11 mouse cellular contexts compared by ENCODE assay signal in genomic region chr5:26945169-26945920, GRCm38 (mm10).
A peak's percentile ranks its signal among the peaks of the same experiment; 100 is the strongest.
DNase-seq lines count a peak whose midpoint lies in the region; ATAC-seq lines count a peak whose summit lies in the region.
"Had no signal": no experiment of that assay in that cellular context is flagged by ENCODE, and none has a peak within 500 bp of the region (broad histone marks: within the 10 kb centered on the region; RNA-seq: fewer than 3 reads in every experiment).

No protein-coding gene starts in this region.

- no peak overlapping the region for H3K4me2 ChIP-seq in forebrain, embryonic 16.5 days (ENCODE audit: low read length)
- H3K4me2 ChIP-seq: lung, embryonic 15.5 days had no signal

- peak; percentile 93 for ATAC-seq in forebrain, embryonic 16.5 days

- no peaks in the 10 kb centered on the region for H3K4me1 ChIP-seq in forebrain, embryonic 16.5 days (replicated peaks; ENCODE audit: control insufficient read depth, insufficient read depth, low read length)
- H3K4me1 ChIP-seq: lung, embryonic 15.5 days had no signal

- no peak overlapping the region for H3K27ac ChIP-seq in forebrain, embryonic 16.5 days (ENCODE audit: low read length)
- H3K27ac ChIP-seq: lung, embryonic 15.5 days had no signal

- no peaks in the 10 kb centered on the region for H3K36me3 ChIP-seq in forebrain, embryonic 16.5 days (ENCODE audit: control insufficient read depth, insufficient read depth)
- H3K36me3 ChIP-seq: lung, embryonic 15.5 days had no signal

- WGBS in forebrain, embryonic 16.5 days, result 36% methylated on average over 4 of the region's 4 CpGs

- H3K4me3 ChIP-seq in forebrain, embryonic 16.5 days (replicated peaks; ENCODE audit: low read length), result no peak overlapping the region
- H3K4me3 ChIP-seq: lung, embryonic 15.5 days had no signal

- no peaks in the 10 kb centered on the region for H3K9me3 ChIP-seq in forebrain, embryonic 16.5 days (ENCODE audit: control insufficient read depth, low read length)
- H3K9me3 ChIP-seq: lung, embryonic 15.5 days had no signal

- no peak overlapping the region for H3K9ac ChIP-seq in forebrain, embryonic 16.5 days (replicated peaks; ENCODE audit: low read depth, low read length)
- H3K9ac ChIP-seq: lung, embryonic 15.5 days had no signal

- H3K27me3 ChIP-seq in forebrain, embryonic 16.5 days (replicated peaks; ENCODE audit: control insufficient read depth, insufficient read depth, low read length), result no peaks in the 10 kb centered on the region
- H3K27me3 ChIP-seq: CH12.LX; lung, embryonic 15.5 days had no signal

- peak; percentile 6 for DNase-seq in layer of hippocampus, adult 11-12 months (ENCODE audit: low spot score)
- no peak for DNase-seq in layer of hippocampus, postnatal 25 days (ENCODE audit: extremely low spot score in 1 of 2, low spot score in 1 of 2)
- DNase-seq in layer of hippocampus, postnatal 10 days (ENCODE audit: low spot score in 2 of 2), result peak; percentile 7 to 20
- peak; percentile 23 for DNase-seq in right cerebral cortex, postnatal 25 days
- DNase-seq in spleen, postnatal 4 days (ENCODE audit: low spot score in 2 of 2), result no peak
- DNase-seq in embryo, embryonic 9.5 days (ENCODE audit: extremely low spot score), result no peak
- DNase-seq in ovary, postnatal 36 days (ENCODE audit: low spot score), result no peak
- DNase-seq: kidney, adult 9 months had no signal

Comparison
In these comparisons a context has a peak if more than half of its experiments do, and no peak if none do; other contexts are left out.
1. DNase-seq: peak in layer of hippocampus, adult 11-12 months (single experiment), layer of hippocampus, postnatal 10 days (2 of 2) and right cerebral cortex, postnatal 25 days (single experiment); none in layer of hippocampus, postnatal 25 days (0 of 2), spleen, postnatal 4 days (0 of 2), embryo, embryonic 9.5 days (single experiment) and ovary, postnatal 36 days (single experiment).